Mouse (Mus musculus) stomach, embryonic 16.5 days (tissue): ENCODE results near the gene Myo1d. TPM values are rescaled to one million over a fixed set of nuclear protein-coding genes. Genes with fewer than 3 reads are reported as not detected.

Source experiments
- ATAC-seq: fragments of 200-750 bp; cut with Nextera tagmentation; 2 replicates; pipeline ENCODE4 v1.8.0; 2017; ENCODE audit warnings: moderate number of reproducible peaks, moderate TSS enrichment; ENCODE audit not compliant: insufficient read depth, low FRiP score
- H3K27ac ChIP-seq: fragments of 300-500 bp; sonication (generic); 2 replicates; pipeline ENCODE4 v1.5.1; 2014; ENCODE audit warnings: low read length
- H3K27me3 ChIP-seq: fragments of 300-500 bp; sonication (generic); 2 replicates; pipeline ENCODE4 v1.6.1; 2014; ENCODE audit warnings: low read length, control low read depth, mixed read lengths; ENCODE audit not compliant: control insufficient read depth, insufficient read depth
- H3K36me3 ChIP-seq: fragments of 300-500 bp; sonication (generic); 2 replicates; pipeline ENCODE4 v1.6.1; 2014; ENCODE audit warnings: low read length; ENCODE audit not compliant: control insufficient read depth, insufficient read depth
- H3K4me1 ChIP-seq: fragments of 300-500 bp; sonication (generic); 2 replicates; pipeline ENCODE4 v1.6.1; 2014; ENCODE audit warnings: low read length, control low read depth, mixed read lengths; ENCODE audit not compliant: control insufficient read depth, insufficient read depth
- H3K4me2 ChIP-seq: fragments of 300-500 bp; sonication (generic); 2 replicates; pipeline ENCODE4 v1.6.1; 2014; ENCODE audit warnings: low read depth, low read length, mixed read lengths
- H3K4me3 ChIP-seq: fragments of 300-500 bp; sonication (generic); replicated peaks from 2 replicates; pipeline ENCODE4 v1.5.1; 2014; ENCODE audit warnings: mild to moderate bottlenecking, low read length
- H3K9ac ChIP-seq: fragments of 300-500 bp; sonication (generic); 2 replicates; pipeline ENCODE4 v1.6.1; 2014; ENCODE audit warnings: low read length
- H3K9me3 ChIP-seq: fragments of 300-500 bp; sonication (generic); replicated peaks from 2 replicates; pipeline ENCODE4 v1.6.1; 2016; ENCODE audit warnings: low read length, control low read depth; ENCODE audit not compliant: control insufficient read depth
- WGBS: fragments of 180-500 bp; shearing (Covaris S2); extraction: QIAGEN DNeasy Blood & Tissue Kit; methylation state at CpG from one replicate; pipeline ENCODE4 v1.1.7; 2014; 5-methylcytosine and 5-hydroxymethylcytosine counted together
- polyA plus RNA-seq: library from polyadenylated mRNA; unstranded; fragments of >200 nt; fragmentation: Nextera tagmentation; extraction: Ambion mirVana; gene quantifications from 2 replicates; pipeline ENCODE4 v1.2.1, GENCODE M21; 2015

The Myo1d gene
- polyA plus RNA-seq, 1 experiment from 2014 or later, result 33.8 TPM

GRCm38 (mm10) chr11:80449859-80450258 is 330.0 kb downstream of the Myo1d start:
- no peak for ATAC-seq
- no peaks in the 10 kb centered on the region for H3K27me3 ChIP-seq
- no peak overlapping the region for H3K4me3 ChIP-seq
- no peaks in the 10 kb centered on the region for H3K4me1 ChIP-seq
- H3K36me3 ChIP-seq, result peaks cover 9% of the 10 kb centered on the region
- no peak overlapping the region for H3K27ac ChIP-seq
- no peaks in the 10 kb centered on the region for H3K9me3 ChIP-seq
- no peak overlapping the region for H3K4me2 ChIP-seq
- WGBS, result 79% methylated on average over 2 of the region's 2 CpGs
- no peak overlapping the region for H3K9ac ChIP-seq

- Histone ChIP-seq H3K36me3 (peaks cover 7% of the 10 kb centered on the region), H3K9ac (no peak overlapping the region), H3K4me3 (no peak overlapping the region), H3K27me3 (no peaks in the 10 kb centered on the region), H3K4me2 (no peak overlapping the region), H3K9me3 (no peaks in the 10 kb centered on the region), H3K4me1 (no peaks in the 10 kb centered on the region), H3K27ac (no peak overlapping the region)
- no peak for ATAC-seq
- WGBS, result 93% methylated on average over 3 of the region's 3 CpGs
These were observed 332.9 kb downstream of the Myo1d start for GRCm38 (mm10) chr11:80446916-80447315.

Other genes with a start within 250 kb of the Myo1d start
- 111 and 121 TPM in 2 replicates for gene Tmem98, start 30.1 kb upstream of the Myo1d start, polyA plus RNA-seq
- gene Spaca3, start 78.3 kb upstream of the Myo1d start, polyA plus RNA-seq, result not detected in 2 replicates